Mouse (Mus musculus) G1E (cell line): ENCODE results near the gene Boll. TPM values are rescaled to one million over a fixed set of nuclear protein-coding genes. Genes with fewer than 3 reads are reported as not detected.

Experiments
- ATAC-seq: 2 replicates; pipeline ENCODE4 v1.8.0; 2016; ENCODE audit warnings: mild to moderate bottlenecking; ENCODE audit not compliant: insufficient number of reproducible peaks, poor library complexity, low FRiP score, severe bottlenecking; ENCODE audit errors: extremely low read depth
- DNase-seq: peaks from one replicate; pipeline ENCODE4 v3.0.0; 2012; ENCODE audit warnings: low spot score
- H3K27me3 ChIP-seq: 2 replicates; pipeline ENCODE4 v1.6.1; 2012; ENCODE audit warnings: mild to moderate bottlenecking, low read length, inconsistent platforms; ENCODE audit not compliant: insufficient read depth
- H3K36me3 ChIP-seq: replicated peaks from 2 replicates; pipeline ENCODE3; 2012; ENCODE audit warnings: mild to moderate bottlenecking, inconsistent platforms
- H3K4me1 ChIP-seq: 2 replicates; pipeline ENCODE4 v1.6.1; 2012; ENCODE audit warnings: low read depth, low read length, inconsistent platforms, mixed read lengths; ENCODE audit not compliant: insufficient read depth
- H3K4me3 ChIP-seq: 2 replicates; pipeline ENCODE4 v1.5.1; 2012; ENCODE audit warnings: low read depth, mild to moderate bottlenecking, inconsistent platforms, low read length, moderate library complexity, mixed read lengths
- H3K9me3 ChIP-seq: replicated peaks from 2 replicates; pipeline ENCODE4 v1.6.1; 2012; ENCODE audit warnings: inconsistent platforms
- CTCF ChIP-seq: IDR thresholded peaks from 2 replicates; pipeline ENCODE4 v1.5.1; 2012; ENCODE audit warnings: low read depth, low read length, inconsistent platforms, mixed read lengths
- GATA1 ChIP-seq: IDR thresholded peaks from 2 replicates; pipeline ENCODE4 v1.6.1; 2012; ENCODE audit warnings: borderline replicate concordance, low read length, inconsistent platforms, mixed read lengths
- GATA2 ChIP-seq: IDR thresholded peaks from 2 replicates; pipeline ENCODE4 v1.6.1; 2012; ENCODE audit warnings: low read depth, low read length, inconsistent platforms, borderline replicate concordance
- POLR2AphosphoS5 ChIP-seq: IDR thresholded peaks from 2 replicates; pipeline ENCODE4 v1.6.1; 2012; ENCODE audit warnings: low read depth, low read length, inconsistent platforms; ENCODE audit not compliant: insufficient replicate concordance
- TAL1 ChIP-seq: conservative IDR thresholded peaks from 2 replicates; pipeline ENCODE4 v1.6.1; 2012; ENCODE audit warnings: low read depth, low read length, inconsistent platforms, mixed read lengths
- polyA plus RNA-seq: library from polyadenylated mRNA; stranded (reverse); fragments of >175 nt; gene quantifications from 2 replicates; pipeline ENCODE4 v1.2.3, GENCODE M21; 2012
- total RNA-seq, 2 experiments: library from RNA; stranded (forward) in 1 of 2; stranded (reverse) in 1 of 2; fragments of 200-1000 nt in 1 of 2; fragments of >200 nt in 1 of 2; fragmentation: Nextera tagmentation in 1 of 2; gene quantifications; 2 replicates each; pipeline ENCODE4 v1.2.3; 2014 to 2017

Gene Boll
- not detected in 2 replicates for total RNA-seq (2014; fragmentation: Nextera tagmentation)
- total RNA-seq (2017): 0.16 TPM in 1 of 2 replicates, not detected in the other
- polyA plus RNA-seq: not detected in 2 replicates

DNA sequence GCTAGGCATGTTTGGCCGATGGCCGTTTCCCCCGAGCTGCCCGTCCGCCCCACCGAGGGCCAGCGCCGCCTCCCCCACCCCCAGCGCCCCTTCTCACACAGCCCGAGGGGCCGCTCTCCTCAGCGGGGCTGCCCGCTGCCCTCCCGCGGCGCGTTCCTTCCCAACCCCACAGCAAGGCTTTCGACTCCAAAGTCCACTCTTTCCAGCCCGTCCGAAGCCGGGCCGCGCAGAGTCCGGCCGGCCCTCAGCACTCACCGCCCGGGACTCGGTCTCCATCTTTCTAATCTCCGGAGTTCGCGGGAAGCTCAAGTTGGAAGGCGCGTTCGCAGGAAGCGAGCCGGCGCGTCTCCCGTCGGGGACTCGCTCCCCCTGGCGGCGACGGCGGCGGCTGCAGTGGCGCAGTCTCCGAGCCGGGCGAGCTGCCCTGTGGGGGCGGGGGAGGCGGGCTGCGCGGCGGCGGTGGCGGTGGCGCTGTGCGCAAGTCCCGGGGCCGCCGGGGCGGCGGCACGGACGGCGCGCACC, at the start of gene Boll:
Boll (minus strand) TSS at position 426 of the 522 bp plus-strand sequence.
- no peaks in the 10 kb centered on the region for H3K4me1 ChIP-seq
- TF ChIP-seq TAL1: no peak
- TF ChIP-seq POLR2AphosphoS5: no peak
- TF ChIP-seq CTCF: no peak
- no peak for TF ChIP-seq GATA1
- H3K27me3 ChIP-seq: no peaks in the 10 kb centered on the region; the same call in 1 of the 2 replicates
- DNase-seq (no peak), ATAC-seq (no peak)
- peaks cover 16% of the 10 kb centered on the region for H3K9me3 ChIP-seq
- no peak within 1 kb of the TSS; the same call in 1 of the 2 replicates for H3K4me3 ChIP-seq
- no peaks in the 10 kb centered on the region for H3K36me3 ChIP-seq

DNA sequence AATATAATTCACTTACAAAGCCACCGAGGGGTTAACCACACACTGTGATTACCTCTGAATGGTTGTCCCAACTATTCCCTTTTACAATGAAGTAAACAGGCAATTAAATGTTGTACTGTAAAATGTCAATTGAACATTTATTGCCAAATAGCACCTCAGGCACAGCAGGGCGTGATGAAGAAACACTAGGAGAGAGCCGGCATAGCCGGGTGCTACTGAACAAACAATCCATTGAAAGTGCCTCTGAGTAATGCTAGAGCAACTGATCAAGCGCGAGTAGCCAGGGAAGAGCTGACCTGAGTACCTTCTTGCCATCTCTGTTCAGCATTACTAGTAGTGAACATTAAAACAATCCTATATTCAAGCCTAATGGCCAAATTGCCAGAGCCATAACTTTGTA, 49.3 kb upstream of the Boll start:
- H3K36me3 ChIP-seq: no peaks in the 10 kb centered on the region
- no peak for DNase-seq
- TF ChIP-seq CTCF (no peak), TAL1 (no peak), POLR2AphosphoS5 (no peak), GATA2 (no peak), GATA1 (no peak)
- H3K9me3 ChIP-seq: no peaks in the 10 kb centered on the region
- H3K27me3 ChIP-seq: no peaks in the 10 kb centered on the region
- ATAC-seq: no peak
- no peak overlapping the region for H3K4me3 ChIP-seq
- H3K4me1 ChIP-seq: no peaks in the 10 kb centered on the region

DNA sequence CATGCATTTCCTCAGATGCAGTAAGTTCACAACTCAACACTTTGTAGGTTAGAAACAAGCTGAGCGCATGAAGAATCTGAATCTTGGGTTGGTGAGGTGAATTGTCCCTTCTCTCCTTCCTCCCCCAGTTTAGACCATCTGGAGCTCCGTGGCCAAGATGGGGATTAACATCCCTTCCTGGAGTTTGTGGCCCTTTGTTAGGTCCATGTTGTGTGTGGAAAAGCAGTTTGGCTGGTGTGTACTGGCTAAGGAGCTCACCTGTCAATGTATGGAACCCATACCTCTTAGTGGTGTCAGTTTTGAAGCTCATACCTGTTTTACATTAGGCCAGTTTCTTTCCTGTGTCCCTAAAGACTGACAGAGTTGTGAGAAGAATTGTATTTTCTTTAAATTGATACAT, 47.8 kb upstream of the Boll start:
- ATAC-seq (no peak), DNase-seq (no peak)
- Histone ChIP-seq H3K4me1 (no peaks in the 10 kb centered on the region), H3K9me3 (peaks cover 5% of the 10 kb centered on the region), H3K4me3 (no peak overlapping the region), H3K36me3 (no peaks in the 10 kb centered on the region), H3K27me3 (no peaks in the 10 kb centered on the region)
- no peak for TF ChIP-seq GATA2
- no peak for TF ChIP-seq POLR2AphosphoS5

DNA sequence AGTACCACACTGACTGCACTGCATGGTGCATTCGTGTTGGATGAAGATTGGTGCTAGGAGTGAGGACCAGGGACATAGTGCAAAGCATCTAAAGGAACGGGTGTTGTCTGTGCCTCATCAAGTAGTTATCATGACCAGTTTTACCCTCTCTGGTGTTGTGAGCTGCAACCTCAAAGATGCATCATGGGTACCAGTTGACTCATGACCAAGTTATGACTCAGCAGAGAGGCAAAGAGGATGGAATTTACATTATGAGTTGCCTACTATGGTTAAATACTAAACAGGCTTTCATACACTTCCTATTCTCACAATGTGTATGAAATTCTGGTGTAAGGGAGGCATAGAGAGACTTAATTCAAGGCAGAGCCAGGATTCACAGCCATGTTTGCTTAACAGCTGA, 47.4 kb upstream of the Boll start:
- Histone ChIP-seq H3K4me3 (no peak overlapping the region), H3K27me3 (no peaks in the 10 kb centered on the region), H3K9me3 (peaks cover 9% of the 10 kb centered on the region), H3K36me3 (no peaks in the 10 kb centered on the region), H3K4me1 (no peaks in the 10 kb centered on the region)
- no peak for TF ChIP-seq POLR2AphosphoS5
- ATAC-seq (no peak), DNase-seq (no peak)

DNA sequence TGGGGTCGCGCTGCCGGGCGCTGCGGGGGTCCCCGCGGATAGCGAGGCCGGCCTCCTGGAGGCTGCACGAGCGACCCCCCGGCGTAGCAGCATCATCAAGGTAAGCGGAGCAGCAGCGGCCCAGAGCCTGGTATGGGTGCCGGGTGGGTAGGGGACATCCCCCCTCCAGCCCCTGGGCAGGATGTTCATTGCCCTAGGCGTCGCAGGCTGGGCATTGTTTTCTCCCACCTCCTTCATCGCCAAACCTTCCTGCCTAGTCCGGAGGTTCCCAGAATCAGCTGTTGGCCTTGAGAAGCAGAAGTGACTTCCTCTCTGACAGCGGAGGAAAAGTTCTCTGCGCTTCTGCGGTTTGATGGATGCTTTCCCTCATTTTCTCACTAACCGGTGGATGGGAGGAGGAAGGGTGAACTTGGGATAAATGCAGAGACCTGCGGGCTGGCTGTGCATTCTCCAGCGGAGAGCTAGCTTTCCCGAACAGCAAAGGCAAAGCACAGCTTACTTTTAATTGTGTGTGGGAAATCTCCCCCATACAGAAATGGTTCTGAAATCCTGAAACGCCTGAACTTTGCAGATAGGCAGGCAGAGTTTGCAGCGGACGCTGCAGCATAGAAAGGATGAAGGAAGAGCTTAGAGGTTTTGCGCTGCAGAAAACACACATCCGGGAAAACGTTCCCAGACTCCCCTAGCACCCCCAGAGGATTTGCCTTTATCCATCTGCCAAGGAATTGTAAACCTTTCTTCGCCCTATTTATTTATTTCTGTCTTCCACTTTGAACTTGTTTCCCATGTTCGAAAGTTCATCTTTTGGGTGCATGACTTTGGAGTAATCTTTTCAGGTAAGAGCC, 43.5 kb upstream of the Boll start:
- TF ChIP-seq TAL1 (no peak), GATA2 (no peak), CTCF (no peak), GATA1 (no peak), POLR2AphosphoS5 (no peak)
- H3K36me3 ChIP-seq: no peaks in the 10 kb centered on the region
- peaks cover 13% of the 10 kb centered on the region for H3K9me3 ChIP-seq
- no peak for DNase-seq
- no peaks in the 10 kb centered on the region for H3K27me3 ChIP-seq
- no peaks in the 10 kb centered on the region for H3K4me1 ChIP-seq
- no peak overlapping the region for H3K4me3 ChIP-seq
- ATAC-seq: no peak

DNA sequence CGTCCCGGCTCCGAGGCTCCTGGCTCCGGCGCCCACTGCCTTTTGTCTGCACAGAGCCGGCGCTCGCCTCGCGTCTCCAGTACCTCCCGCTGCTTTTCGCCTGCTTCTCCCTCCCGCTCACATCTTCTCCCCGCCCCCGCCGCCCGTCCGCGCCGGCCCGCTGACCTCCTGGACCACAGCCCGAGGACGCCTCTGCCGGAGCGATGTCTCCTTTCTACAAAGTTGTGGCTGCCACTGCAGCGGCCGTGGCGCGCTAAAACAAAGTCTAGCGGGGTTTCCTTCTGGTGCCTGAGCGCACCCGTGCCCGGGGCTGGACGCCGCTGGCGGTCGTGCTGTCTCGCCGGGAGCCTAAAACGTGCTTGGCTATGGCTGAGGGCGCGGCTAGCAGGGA, 42.7 kb upstream of the Boll start:
- H3K9me3 ChIP-seq: peaks cover 13% of the 10 kb centered on the region
- no peaks in the 10 kb centered on the region for H3K4me1 ChIP-seq
- no peaks in the 10 kb centered on the region for H3K27me3 ChIP-seq
- no peak for ATAC-seq
- no peaks in the 10 kb centered on the region for H3K36me3 ChIP-seq
- DNase-seq: no peak
- no peak for TF ChIP-seq GATA1
- H3K4me3 ChIP-seq: no peak overlapping the region
